Mouse (Mus musculus) cerebellum, postnatal 36 days (tissue): ENCODE results near the gene Olfr1361.

Source experiments
- DNase-seq, 2 experiments: peaks; one replicate each; pipeline ENCODE4 v3.0.0; 2021 to 2022; ENCODE audit warnings: mixed read lengths in 2 of 2

Olfr1361 gene

DNA sequence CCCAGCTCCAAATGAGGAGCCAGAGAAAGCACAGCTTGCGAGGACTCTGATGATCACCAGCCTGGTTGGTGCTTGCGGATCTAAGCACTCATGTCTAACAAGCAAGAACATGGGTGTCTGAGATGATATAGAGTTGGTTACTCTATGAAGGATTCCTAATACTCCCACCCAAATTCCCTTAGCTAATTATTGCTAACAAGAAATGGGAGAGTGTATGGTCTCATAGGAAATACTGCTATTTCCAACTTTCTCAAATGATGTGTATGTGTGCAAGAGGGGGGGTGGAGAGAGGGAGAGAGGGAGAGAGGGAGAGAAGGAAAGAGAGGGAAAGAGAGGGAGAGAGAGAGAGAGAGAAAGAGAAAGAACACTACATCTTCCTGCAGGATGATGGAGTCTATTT, at the start of gene Olfr1361:
TSS of gene Olfr1361 (minus strand) at position 101 of the 400 bp plus-strand sequence.
- no peak for DNase-seq

GRCm38 (mm10) chr13:21711698-21712097, 48.5 kb upstream of the Olfr1361 start:
- DNase-seq, result no peak

GRCm38 (mm10) chr13:21710821-21711525, 47.8 kb upstream of the Olfr1361 start:
- DNase-seq, result peak; percentile 76 to 88

- DNase-seq, result peak; percentile 86 to 91
These were observed 47.0 kb upstream of the Olfr1361 start for GRCm38 (mm10) chr13:21710031-21710711.

- no peak for DNase-seq
These were observed 43.5 kb upstream of the Olfr1361 start for GRCm38 (mm10) chr13:21706669-21707068.

- no peak for DNase-seq
These were observed 34.6 kb upstream of the Olfr1361 start, which contains the start of gene Olfr1359 for GRCm38 (mm10) chr13:21697811-21698210. TSS of gene Olfr1359 (plus strand) at chr13:21698111.

- no peak for DNase-seq
These were observed 14.1 kb upstream of the Olfr1361 start, which contains the start of gene Olfr1360 for GRCm38 (mm10) chr13:21677305-21677704. TSS of gene Olfr1360 (minus strand) at chr13:21677405.

DNA sequence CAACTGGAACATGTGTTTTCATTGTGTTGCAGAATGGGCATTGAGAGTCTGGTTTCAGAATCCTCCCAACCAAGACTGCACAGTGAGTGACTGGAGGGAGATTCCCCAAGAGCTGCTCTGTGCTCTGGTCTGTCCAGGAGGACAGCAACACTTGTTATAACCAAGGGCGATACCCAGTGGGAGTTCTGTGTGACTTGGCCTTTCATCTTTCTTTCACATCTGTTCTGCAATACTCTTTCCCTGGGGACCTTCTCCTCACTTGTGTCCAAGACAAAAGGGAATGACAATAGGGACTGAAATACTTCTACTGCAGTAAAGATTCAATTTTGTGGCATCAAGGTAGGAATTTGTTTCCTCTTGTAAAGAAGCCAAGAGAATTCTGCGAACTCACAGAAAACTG, 20.8 kb downstream of the Olfr1361 start, which contains the start of gene Olfr11:
TSS of gene Olfr11 (minus strand) at position 101 of the 400 bp plus-strand sequence.
- DNase-seq, result no peak

DNA sequence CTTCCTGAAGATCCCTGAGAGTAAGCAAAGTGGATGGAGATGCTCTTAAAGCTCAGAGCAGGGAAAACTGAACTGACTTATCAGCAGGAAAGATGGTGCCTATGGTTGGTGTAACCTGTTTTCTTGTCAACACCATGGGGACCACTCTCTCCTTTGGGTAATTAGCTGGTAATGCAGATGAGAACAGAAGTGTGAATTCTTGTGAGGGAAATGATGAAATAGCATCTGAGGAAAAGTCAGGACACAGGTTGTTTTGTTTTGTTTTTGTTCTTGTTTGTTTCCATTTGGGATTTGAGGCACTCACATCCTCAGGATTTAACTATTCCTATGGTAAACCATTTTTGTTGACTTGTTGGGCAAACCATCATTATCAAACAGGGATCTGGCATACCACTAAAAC, 49.3 kb downstream of the Olfr1361 start, which contains the start of gene Olfr1362:
TSS of gene Olfr1362 (minus strand) at position 101 of the 400 bp plus-strand sequence.
- no peak for DNase-seq
